Mouse (Mus musculus) cerebellum, adult 9-11 months (tissue): ENCODE measurements around the gene Cpeb4.
A peak's percentile ranks its signal among the peaks of the same experiment; 100 is the strongest.
"Not testable (repeated sequence)": the region's sequence is repeated elsewhere in the genome, so short reads cannot be mapped to it uniquely, and the experiment has no call there.

ENCODE experiments used
- DNase-seq: peaks from one replicate; pipeline ENCODE4 v3.0.0; 2022

Gene Cpeb4

DNA sequence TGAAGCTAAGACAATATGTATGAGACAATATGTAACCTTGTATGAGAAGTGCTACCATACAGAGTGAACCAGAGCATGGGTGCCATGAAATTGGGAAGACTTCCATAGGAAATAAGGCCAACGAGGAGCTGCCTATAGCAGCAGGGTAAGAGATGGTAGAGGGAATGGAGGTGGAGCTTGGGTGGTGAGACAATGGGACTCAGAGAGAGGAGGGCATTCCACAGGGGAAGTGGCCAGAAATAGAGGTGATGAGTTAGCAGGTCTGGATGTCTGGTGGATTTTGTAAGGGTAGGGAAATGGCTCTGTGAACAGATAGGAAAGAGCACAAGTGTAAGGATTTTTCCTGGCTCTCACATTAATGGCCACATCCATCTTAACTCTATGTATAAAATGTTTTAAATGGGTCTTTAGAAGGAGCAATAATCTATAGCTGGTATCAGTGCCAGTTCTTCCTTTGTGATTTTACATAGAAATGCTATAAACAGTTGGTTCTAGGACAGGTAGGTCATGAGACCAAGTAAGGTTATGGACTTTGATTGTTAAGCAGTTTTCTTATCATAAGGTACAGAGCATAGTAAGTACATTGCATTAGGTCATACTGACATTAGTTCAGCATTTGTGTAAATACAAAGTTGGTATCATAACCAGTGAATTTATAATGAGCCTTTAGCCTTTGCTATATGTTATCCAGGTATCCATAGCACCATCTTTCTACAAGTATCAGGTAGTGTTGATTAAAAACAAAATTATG, 30.4 kb downstream of the Cpeb4 start:
- DNase-seq = no peak

DNA sequence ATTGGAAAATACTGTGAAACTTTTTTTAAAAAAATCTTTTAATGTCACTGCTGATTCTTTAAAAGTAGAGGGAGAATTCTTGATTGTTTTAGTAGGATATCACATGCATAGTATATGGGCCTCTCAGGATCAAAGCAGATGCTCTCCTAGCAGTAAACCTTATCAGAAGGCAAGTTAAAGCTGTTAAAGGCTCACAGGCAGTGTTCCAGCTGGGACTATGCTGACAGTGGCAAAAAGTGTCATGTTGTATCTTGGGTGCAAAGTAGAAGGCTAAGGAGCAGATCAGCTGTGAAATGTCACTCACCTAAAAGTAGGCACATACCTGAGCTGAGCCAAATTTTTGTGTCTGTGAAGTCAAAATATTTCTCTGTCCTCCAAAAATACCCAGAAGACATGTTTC, 34.5 kb downstream of the Cpeb4 start:
- no peak for DNase-seq

DNA sequence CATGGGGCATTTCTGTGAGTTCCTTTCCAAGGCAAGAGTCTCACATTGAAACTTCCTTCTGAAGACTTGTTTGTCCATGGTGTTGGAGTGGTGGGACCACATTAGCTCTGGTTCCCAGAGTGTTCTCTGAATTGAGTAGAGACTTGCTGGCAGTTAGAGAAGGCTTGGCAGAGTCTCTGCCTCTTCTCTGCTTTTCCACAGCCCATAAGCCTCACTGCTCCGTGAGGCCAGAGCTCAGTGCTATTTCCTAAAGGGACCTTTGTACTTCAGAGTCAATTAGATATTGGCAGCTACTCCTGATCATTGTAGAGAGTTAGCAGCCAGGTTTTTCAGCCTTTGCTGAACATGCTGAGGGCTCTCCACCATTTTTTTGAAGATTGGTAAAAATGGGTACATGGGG, 35.6 kb downstream of the Cpeb4 start:
- no peak for DNase-seq

DNA sequence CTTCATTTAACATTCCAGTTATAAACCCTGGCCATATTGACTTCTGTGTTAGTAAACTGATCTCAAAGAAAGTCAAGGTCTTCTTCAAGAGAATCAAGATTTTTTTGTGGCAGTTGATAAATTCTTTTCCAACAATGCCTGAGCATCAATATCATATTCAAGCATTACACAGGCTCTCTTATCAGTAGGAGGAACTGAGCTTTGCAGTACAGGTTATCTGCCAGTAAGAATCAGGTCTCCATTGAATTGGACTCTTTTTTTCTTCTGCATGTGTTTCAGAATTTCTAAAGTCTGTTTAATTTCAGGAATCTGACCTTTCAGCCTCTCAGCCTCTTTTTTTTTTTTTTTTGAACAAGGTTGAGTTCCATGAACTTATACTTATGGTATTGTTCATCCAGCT, 40.9 kb downstream of the Cpeb4 start:
- no peak for DNase-seq

DNA sequence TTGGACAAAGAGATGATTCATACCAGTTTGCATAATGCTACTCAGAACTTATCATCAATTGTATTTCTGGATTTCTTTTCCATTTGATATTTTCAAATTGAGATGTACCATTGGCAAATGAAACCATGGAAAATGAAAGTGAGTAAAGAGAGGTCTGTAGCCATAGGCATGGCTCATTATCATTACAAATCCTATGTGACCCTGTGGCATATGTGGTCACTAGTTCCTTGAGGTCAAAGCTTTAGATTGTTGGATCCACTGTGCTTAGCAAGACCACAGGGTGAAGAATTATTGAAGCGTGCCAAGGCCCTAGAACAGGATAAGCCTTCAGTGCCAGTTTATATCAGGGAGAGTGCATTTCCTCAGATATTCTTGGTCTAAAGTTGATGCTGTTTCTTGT, 45.8 kb downstream of the Cpeb4 start:
- no peak for DNase-seq

DNA sequence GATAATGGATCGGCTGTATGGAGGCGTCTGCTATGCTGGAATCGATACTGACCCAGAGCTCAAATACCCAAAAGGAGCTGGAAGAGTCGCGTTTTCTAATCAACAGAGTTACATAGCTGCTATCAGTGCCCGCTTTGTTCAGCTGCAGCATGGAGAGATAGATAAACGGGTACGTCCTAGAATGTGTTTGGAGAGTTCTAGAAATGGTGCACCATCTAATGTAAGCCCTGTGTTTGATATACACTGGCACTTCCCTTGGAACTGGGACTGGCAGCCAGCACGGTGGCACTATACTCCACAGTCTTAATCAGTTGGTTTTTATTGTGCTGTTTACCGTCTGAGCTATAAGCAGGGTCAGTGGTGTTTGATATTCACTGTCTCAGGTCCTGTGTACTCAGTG, 58.0 kb downstream of the Cpeb4 start:
- DNase-seq = no peak

DNA sequence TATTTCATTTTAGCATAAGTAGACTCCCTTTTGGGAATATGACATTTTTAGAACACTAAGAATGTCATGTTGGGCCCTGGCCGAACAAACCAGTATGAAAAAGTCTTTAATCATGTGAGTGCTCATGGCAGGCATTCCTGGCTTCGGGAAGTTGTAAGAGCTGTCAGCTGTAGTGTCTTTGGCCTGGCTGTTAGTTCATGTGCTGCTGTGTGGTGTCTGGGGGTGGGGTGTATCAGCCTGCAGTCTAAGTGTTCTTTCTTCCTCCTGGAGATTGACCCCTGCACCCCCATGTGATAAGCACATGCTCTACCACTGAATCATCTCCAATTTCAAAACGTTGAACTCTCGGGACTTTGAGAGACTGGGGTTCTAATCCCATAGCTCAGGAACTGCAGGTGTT, 63.6 kb downstream of the Cpeb4 start:
- no peak for DNase-seq

DNA sequence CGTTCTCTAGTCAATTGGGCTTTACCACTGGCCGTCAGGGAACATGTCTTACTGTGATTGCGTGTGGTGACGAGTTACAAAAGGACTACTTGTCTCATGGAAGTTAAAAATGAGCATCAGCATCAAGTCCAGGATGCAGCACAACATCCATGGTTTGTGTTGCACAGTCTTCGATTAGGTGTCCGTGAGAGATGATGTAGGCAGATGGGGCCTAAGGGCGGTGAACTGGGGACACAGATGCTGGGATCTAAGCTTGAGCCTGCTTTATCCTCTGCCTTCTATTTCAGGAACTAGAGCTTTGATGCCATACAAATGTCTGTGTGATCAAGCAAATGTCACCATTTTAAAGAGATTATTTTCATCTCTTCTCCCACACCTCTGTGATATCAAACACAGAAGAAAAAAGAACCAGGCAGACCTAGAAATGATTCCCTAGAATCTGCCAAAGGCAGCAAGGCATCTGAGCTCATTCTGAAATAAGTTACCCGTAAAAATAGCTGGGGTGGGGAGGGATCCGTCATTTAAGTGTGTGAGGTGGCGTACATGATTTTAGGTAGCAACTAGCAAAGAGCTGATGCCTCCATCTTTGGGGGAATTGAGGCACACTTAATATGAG, 65.0 kb downstream of the Cpeb4 start:
- DNase-seq = no peak

DNA sequence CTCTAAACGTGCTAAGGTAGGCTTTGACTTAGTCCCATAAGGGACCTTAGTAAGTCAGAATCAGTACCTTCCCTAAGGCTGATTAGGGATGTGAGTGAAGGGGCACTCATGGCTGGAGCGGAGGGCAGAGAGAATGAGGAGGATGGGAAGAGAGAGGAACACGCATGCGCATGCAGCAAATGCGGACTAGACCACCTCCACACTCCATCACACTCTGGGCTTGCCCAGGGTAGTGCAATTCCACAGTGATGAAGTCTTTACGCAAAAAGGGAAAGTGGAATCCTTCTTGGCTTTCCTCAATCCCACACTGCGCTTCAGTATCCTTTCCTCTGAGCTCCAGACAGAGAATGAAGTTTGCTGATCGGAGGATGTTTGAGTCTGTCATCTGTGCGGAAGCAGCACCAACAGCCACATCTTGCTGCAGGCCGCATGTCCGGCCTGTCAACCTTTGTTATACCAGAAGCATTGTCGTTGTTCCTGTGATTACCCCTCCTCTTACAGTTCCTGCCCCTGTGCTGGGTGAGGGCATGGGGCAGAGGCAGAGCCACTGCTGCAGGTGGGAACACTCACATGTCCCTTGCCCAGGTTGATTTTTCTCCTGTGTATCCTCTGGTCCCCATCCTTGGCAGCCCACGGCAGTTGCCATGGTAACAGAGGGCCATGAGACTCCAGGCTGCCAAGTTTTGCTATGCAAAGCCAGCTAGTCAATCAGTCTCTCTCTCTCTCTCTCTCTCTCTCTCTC, 69.1 kb downstream of the Cpeb4 start:
- DNase-seq = peak; percentile 82

DNA sequence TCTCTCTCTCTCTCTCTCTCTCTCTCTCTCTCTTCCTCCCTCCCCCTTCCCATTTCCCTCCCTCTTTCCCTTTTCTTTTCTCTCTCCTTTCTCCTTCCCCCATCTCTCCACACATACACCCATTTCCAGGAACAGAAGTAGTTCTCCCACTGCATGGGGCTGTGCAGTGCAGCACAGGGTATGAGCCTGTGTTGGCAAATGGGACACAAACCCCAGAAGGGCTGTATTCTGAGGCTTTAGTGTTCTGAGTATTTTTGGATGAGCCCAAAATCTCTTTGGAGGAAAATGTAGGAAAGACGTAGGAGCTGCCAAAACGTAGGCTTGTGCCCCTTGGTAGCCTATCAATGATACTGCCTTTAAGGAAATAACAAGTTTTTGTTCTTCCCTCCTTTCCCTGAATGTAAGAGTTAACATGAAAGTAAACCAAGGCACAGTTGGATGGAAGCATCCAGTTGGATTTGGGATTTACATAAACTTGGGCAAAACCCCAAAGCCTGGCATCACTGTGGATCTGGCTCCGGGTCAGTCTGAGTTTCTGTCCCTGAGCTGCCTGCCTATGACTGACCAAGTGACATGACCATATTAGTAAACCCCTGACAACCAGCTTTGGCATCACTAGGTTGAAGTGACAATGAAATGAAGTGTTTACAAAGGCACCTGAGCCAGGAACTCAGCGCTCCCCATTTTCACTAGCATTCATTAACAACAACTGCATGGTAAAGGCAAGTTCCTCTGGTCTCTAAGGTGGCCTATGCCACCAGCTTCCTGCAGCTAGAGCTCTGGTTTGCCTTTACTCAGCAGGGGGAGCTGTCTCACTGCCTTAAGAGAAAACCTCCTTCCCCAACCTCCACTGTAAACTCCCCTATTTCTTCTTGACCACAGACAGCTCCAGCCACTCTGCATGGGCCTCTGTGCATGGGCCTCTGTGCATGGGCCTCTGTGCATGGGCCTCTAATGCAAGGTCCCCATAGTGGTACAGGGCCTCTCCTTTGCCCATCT, 69.9 kb downstream of the Cpeb4 start:
- DNase-seq = no peak

DNA sequence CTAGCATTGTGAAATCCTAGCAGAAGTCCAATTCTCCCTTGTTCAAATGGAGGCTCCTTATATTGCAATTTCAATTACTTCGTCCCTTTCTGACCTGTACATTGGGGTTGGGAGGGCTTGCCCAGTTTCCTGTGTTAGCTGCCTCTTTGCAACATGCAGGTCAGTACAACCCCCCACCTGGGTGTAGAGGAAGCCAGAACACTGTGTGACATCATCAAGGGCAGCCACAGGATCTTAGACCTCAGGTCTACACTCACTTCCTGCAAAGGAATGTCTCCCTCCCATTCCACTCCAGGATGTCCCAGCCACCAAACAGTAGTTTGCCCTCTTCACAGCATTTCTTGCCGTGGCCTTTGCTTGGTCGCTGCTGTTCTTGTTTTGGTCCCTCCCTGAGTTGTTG, 73.5 kb downstream of the Cpeb4 start:
- DNase-seq = no peak

DNA sequence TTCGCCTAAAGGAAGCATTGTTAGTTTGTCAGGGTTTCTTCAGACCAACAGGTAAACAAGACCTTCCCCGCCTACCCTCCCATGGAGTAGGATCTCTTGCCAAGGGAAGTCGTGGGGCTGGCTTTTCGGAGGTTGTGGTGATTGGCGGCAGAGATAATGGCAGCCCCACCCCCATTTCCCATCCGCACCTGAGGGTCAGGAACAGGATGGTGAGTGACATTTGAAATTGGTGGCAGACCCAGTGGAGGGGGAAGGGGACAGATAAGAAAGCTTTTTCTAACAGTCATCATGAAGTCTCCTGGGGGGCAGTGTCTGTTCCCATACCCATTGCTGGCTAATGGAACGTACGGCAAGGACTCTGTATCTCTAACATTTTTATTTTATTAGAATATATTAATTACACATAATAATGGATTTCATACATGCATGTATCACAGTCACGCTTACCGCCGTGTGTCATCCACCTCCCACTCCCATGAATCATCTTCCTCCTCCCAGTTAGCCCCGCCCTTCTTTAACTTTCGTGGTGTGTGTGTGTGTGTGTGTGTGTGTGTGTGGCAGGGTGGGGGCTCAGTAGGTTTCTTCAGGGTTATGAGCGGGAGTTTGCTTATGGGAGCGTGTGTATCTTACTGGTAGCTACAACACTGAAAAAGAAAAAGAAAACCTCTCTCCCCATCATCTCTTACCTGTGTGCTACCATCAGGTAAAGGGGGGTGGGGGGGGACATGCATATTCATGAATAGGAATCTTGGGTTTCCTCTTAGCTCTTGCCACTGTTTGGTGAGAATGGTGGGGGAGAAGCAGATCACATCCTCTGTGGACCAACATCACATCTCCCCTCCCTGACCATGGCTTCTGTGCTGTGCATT, 76.7 kb downstream of the Cpeb4 start:
- DNase-seq = no peak

DNA sequence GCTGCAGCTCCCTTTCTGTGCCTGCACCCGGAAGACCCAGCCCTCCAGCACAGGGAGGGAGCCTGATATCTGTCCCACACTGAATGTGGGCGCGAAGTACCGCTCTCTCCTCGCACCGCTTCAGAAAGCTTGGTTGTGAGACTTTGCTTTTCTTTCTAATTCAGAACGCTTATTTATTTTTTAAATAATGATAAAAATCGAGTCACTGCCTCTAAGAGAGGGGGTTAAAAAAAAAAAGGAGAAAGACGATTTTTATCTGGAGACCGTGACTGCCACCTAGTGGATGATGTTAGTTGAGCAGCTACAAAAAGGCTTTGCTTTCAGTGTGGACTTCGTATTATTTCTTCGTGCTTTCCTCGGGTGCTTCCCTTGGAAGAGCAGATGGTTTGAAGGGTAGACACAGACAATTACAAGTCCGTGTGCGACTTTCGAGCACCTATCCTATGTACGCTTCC, 77.3 kb downstream of the Cpeb4 start:
- DNase-seq = peak; percentile 66

DNA sequence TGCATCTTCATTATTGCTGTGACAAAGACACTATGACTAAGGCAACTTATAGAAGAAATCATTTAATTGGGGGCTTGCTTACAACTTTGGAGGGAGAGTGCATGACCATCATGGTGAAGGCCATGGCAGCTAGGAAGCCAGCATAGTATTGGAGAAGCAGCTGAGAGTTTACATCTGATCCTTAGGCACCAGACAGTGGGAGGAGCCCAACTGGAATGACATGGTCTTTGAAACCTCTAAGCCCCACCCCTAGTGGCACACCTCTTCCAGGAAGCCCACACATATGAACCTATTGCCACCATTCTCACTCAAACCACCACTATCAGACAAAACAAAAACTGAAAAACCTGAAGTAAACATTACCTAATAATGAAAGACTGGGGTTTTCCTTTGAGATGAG, 88.1 kb downstream of the Cpeb4 start:
- no peak for DNase-seq

DNA sequence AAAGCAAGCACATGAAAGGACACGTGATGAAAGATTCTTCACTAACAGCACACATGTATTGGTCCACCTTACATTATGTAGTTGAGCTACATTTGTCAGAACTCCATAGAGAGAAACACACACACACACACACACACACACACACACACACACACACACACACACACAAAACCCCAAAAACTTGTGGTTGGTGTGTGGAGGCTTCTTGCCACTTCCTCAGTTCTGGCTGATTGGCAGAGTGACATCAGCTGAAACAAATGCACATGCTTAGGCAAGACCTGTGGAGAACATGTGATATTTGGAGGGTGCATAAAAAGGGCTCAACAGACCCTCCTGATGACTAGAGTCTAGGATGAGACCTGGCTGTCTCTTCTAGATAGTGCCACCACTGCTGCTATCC, 92.0 kb downstream of the Cpeb4 start:
- no peak for DNase-seq

DNA sequence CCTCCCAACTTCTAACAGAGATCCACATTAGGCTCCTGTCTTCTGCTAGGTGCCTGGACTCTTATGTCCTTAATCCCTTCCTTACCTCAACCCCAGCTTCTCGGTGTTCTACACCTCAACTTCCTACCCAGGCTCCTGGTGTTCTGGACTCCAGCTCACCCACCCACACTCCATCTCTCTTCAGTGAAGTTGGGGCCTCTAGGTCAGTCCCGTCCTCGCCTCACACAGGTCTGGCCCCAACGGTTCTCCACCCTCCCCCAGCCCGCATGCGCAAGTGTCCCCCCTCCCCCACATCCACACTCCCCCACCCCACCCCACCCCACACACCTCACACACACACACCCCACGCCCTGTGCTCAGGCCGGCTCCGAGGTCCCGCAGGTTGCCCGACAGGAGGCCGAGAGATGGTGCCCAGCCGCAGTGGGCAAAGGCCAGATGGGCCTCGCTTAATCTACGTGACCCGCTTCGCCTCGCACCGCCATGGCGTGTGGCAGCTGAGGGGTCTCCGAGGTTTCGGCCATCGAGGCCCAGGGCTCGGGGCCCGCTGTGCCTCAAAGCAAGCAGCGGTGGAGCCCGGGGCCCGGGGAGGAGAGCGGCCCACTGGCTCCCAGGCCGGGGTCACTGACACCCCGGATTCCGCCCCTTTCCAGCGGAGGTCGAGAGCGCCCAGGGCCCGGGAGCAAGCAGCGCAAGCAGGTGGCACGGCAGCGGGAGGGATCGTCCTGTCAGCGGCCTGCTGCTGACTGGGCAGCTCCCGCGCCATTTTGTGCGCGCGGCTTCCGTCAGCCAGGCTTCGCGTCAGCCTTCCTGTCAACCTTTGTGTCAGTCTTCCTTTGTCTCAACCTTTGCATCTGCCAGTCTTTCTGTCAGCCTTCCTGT, 93.5 kb downstream of the Cpeb4 start, which contains the start of gene 4930524B15Rik:
Gene 4930524B15Rik (plus strand): TSS at position 337 of the 879 bp plus-strand sequence.
- DNase-seq = no peak

DNA sequence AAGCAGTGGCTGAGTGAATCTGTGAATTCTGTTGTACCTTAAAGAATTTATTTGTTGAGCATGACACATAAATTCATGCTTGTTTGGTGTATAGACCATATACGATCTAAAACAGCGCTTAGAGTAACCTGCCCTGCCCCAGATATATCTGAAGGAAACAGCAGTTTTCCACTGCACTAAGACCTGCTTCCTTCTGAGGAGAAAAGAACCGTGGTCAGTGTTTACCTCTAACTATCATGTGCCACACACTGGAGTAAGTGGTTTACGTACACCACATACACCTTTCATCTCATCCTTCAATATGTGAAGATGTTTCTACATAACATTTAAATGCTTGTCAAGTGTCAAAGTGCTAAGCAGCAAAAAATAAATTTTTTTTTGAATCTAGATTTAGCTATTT, 102.1 kb downstream of the Cpeb4 start:
- no peak for DNase-seq

DNA sequence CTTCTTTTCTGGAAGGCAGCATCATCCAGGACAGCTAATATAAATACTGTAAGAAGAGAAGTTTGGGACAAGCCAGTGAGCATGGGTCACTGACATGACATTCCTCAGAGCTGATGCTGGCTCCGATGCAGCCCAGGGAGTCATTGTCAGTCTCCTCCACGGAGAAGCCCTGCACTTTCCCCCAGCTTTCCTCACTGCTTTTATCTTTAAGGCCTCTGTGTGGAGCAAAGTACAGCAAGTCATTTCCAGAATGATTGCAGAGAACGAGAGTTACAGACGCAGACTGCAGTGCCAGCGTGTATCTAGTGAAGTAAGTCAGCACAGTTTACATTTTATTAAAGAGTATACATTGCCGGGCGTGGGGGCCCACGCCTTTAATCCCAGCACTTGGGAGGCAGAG, 102.8 kb downstream of the Cpeb4 start:
- DNase-seq = no peak

DNA sequence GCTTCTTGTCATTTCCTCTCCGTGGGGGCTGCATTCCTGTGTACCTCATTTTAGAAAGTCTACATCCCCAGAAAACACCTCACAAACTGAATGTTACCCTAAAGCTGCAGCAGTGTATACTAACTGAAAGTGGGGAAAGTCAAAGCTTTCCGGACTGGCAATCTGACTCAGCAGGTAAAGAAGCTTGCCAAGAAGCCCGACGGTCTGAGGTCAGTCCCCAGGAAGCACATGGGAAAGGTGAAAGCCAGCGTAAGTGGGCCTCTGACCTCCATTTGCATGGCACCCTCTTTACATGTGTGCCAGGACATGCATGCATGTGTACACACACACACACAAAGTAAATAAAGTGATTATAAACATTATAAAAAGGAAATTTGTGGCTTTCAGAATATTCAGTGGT, 103.7 kb downstream of the Cpeb4 start:
- DNase-seq = no peak

DNA sequence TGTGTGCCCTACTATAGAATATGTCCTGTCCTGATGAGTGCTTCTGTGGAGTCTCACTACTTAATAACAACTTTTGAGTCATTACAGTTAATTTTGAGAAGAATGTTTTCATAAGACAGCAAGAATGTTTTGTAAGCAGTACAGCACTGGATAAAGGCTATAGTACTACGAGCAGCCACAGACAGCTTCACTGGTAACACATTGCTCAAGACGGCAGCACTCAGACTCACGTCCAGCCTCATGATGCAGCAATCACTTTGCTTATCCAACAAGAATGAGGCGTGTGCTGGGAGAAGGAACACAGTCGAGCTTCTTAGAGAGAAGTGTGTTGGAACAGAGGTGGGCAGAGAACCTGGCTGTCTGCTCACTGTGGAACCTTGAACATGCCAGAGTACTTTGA, 104.1 kb downstream of the Cpeb4 start:
- DNase-seq = no peak

DNA sequence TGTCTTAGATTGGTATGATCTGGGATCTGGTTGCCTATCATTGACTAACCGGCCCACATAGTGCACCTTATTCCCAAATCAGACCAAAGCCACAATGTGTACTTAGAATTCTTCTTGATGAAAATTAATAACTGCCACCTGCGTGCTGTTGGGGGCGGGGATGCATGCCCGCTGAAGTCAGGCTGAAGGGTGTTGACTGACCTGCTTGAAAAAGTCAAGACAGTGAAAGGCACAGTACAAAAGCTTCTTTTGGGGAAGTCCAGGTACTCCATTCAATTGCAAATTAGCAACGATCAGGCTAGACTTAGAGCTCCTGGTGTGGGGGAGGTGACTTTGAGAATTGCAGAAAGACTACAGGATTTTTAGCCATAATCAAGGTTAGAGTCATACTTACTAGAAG, 108.1 kb downstream of the Cpeb4 start:
- not testable (repeated sequence) for DNase-seq
